Mouse (Mus musculus) 3134 (cell line): Measurements from ENCODE around the gene Ssxb10.
"Not testable (repeated sequence)": the region's sequence is repeated elsewhere in the genome, so short reads cannot be mapped to it uniquely, and the experiment has no call there.

Source experiments
- DNase-seq: peaks from one replicate; pipeline ENCODE4 v3.0.0-alpha.2; 2011; ENCODE audit warnings: low spot score; ENCODE audit not compliant: insufficient read length; ENCODE audit errors: extremely low read depth

Gene Ssxb10

DNA sequence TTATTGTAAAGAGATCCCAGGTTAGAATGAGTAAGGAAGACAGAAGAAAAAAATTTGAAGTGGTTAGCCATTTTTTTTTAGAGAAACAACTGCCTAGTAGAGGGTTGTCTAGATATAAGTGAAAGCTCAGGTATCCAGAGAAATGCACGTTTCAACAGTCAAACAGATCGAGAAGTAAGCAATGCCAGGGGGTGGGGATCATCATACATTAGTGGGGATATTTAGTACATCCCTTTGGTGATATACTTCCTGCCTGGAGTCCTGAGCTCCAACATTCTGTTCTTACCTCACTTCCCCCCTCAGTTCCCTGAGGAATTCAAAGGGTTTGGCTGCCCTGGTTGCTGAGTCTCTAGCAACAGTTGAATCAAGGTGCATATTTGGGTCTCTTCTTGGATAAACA lies at the start of gene Ssxb10:
Gene Ssxb10, plus strand, starts transcription at position 301 of the 400 bp plus-strand sequence.
- DNase-seq: no peak

DNA sequence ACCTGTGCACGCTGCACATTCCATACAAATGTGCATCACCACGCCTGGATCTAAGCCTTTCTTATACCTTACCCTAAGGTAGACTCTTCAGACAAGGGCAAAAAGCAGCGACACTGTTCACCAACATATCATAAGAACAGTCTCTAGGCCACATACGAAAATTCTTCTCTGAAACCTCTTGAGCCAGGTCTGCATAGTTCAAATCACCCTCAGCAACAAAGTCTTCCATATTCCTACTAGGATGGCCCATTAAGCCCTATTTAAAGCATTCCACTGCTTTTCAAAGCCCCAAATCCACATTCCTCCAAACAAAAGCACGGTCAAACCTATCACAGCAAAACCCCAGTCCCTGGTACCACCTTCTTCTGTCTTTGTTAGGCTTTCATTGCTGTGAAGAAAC lies 38.6 kb upstream of the Ssxb10 start:
- no peak for DNase-seq

DNA sequence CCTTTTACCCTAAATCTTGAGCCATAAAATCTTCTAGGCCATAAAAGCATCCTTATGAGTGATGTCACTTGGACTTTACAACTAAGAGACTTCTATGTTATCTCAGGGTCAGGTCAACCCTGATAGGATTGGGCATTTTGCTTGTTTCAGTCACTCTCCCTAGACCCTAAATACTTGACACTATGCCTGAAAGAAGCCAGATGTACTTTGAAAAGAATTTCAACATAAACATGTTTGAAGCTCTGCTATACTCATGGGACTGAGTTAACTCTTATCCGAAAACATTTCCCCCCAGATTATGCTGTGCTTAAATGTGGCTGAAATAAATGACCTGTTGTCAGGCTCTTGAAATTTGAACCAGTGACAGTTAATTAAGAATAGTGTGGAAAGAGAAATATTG lies 17.9 kb upstream of the Ssxb10 start:
- DNase-seq: no peak

DNA sequence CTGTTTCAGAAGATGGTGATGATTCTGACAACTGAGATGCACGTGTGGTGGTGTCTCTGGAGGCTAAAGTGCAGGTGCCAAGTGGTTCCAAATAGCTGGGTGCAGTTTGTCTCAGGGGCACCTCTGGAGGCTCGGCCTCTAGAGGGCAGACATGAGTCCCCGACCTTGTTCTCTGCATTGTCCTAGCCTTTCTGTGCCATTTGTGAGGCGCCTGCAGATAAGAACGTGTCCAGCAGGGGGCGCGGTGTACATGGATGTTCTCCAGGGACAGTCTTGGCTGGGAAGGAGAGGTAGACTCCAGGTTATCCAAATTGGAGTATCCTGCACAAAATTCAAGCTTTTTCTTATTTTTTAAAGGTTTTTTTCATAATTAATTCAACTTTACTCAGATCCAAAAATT lies 12.3 kb upstream of the Ssxb10 start:
- DNase-seq: peak; percentile 9

DNA sequence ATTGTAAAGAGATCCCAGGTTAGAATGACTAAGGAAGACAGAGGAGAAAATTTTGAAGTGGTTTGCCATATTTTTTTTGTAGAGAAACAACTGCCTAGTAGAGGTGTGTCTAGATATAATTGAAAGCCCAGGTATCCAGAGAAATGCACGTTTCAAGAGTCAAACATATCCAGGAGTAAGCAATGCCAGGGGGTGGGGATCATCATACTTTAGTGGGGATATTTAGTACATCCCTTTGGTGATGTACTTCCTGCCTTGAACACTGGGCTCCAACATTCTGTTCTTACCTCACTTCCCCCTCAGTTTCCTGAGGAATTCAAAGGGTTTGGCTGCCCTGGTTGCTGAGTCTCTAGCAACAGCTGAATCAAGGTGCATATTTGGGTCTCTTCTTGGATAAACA lies 39.5 kb downstream of the Ssxb10 start, which contains the start of gene Ssxb9:
Gene Ssxb9, plus strand, starts transcription at position 301 of the 400 bp plus-strand sequence.
- not testable (repeated sequence) for DNase-seq
